Comparison of ENCODE assay signal across 8 mouse cellular contexts in genomic region chr5:106825301-106825853, GRCm38 (mm10).
DNase-seq lines count a peak whose midpoint lies in the region.

No protein-coding gene starts in this region.

- H3K4me1 ChIP-seq in hindbrain, embryonic 10.5 days (replicated peaks): peaks cover 13% of the 10 kb centered on the region

- H3K27me3 ChIP-seq in hindbrain, embryonic 10.5 days (ENCODE audit: insufficient read depth, poor library complexity, severe bottlenecking): 0 out of 2 replicates have a peak, but pooled peaks cover 5% of the 10 kb centered on the region

- DNase-seq in layer of hippocampus, adult 11-12 months (ENCODE audit: low spot score): peak; percentile 34
- no peak for DNase-seq in layer of hippocampus, adult 9-10 months (ENCODE audit: low spot score)
- peak; percentile 72 for DNase-seq in embryo, embryonic 11 days
- DNase-seq in hindbrain, embryonic 10.5 days (ENCODE audit: low spot score): peak; percentile 59
- DNase-seq in left cerebral cortex, postnatal 4 days: peak; percentile 23
- peak; percentile 55 for DNase-seq in mesoderm, embryonic 11.5 days (ENCODE audit: low read depth, low spot score)
- peak; percentile 27 for DNase-seq in right cerebral cortex, postnatal 4 days
- no peak for DNase-seq in urinary bladder, postnatal 4 days (ENCODE audit: low spot score in 2 of 2)

- H3K27ac ChIP-seq in hindbrain, embryonic 10.5 days: peak overlapping the region; percentile 82

- intact Hi-C loops in left cerebral cortex, postnatal 4 days (cut with DNase I): no loop called here

- H3K9me3 ChIP-seq in hindbrain, embryonic 10.5 days: no peaks in the 10 kb centered on the region

- no peaks in the 10 kb centered on the region for H3K36me3 ChIP-seq in hindbrain, embryonic 10.5 days

- peak overlapping the region; percentile 52 for H3K4me3 ChIP-seq in hindbrain, embryonic 10.5 days

- 13% methylated on average over 19 of the region's 19 CpGs for WGBS in hindbrain, embryonic 10.5 days

Comparison
In these comparisons a context has a peak if more than half of its experiments do, and no peak if none do; other contexts are left out.
1. DNase-seq: peak in layer of hippocampus, adult 11-12 months (single experiment), embryo, embryonic 11 days (single experiment), hindbrain, embryonic 10.5 days (single experiment), left cerebral cortex, postnatal 4 days (single experiment), mesoderm, embryonic 11.5 days (single experiment) and right cerebral cortex, postnatal 4 days (single experiment); none in layer of hippocampus, adult 9-10 months (single experiment) and urinary bladder, postnatal 4 days (0 of 2).